Mouse (Mus musculus): ENCODE measurements around the gene Cldn8.

DNA sequence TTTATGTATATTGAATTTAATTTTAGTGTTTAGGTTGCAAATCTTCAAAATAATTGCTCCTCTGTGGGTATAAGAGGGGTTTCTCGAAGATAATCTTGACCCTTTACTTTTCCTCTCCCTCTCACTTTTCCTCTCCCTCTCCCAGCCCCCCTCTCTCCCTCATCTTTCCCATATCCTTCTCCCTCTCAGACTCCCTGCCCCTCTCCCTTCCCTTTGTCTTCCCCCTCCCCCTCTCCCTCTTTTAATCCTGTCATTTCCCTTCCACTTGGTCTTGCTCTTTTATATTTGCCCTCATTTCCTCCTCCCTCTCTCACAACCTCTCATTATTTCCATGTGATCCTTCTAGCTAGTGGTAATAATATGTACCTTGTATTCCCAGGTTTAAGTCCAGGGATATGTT lies 39.5 kb upstream of the Cldn8 start:
- TF ChIP-seq CTCF (IDR thresholded peaks at IDR 0.05; ENCODE audit: low read depth) (no peak), EP300 (IDR thresholded peaks at IDR 0.05; ENCODE audit: low read depth) (no peak)
